Mouse (Mus musculus): ENCODE measurements around the gene Ttc39b.

The Ttc39b gene

GRCm38 (mm10) chr4:83232315-83232880, 91.7 kb downstream of the Ttc39b start:
- no peak for DNase-seq (ENCODE audit: low spot score in 2 of 2)

- no peak for DNase-seq (ENCODE audit: low spot score in 2 of 2)
Observed at GRCm38 (mm10) chr4:83228664-83229283, 95.3 kb downstream of the Ttc39b start.

DNA sequence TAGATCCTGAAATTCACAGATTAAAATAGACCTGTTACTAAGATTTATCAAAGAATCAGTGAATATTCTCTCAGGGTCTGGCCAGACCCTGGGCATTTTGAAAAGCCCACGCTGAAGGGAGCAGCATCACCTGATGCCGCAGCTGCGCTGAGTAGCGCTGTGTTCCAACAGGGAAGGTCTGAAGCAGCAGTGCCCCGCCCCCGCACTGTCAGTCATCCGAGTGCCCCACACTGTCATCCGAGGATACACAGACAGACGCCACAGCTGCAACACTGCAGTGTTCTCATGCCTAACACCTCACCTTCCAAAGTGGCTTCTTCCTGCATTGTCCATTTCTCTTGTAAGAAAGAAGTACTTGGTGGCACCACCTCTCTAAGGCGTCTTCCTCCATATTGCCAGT, 96.0 kb downstream of the Ttc39b start:
- no peak for DNase-seq (ENCODE audit: low spot score in 2 of 2)

DNA sequence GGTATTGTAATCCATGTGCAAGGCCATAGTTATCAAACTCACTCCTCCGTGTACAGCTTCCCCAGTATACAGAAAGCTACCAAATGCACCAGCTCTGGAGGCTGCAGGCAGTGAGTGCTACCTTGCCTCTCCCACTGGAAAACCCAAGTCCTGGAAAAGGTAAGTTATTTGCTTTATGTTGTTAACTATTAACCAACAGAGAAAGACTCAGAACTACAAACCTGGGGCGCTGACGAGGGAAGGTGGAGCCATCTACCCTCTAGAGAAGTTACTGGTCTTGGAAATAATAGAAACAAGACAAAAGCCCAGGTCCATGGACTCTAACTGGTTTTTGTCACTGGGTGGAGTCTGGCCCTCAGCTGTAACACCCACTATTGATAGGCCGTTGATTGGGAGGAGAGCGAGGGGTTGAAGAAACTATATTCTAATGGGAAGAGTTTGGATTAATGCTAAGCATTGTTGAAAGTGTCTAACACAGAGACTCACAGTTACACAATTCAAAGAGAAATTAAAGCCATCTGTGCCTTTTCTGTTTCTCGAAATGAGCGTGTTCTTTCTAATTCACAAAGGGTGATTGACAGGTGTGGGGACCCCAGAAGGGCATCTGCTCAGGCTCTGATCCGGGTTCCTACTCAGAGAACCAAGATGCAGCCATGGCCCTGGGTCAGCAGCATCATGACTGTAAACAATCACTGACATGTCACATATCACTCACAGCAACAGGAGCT, 98.3 kb downstream of the Ttc39b start:
- no peak for DNase-seq (ENCODE audit: low spot score in 2 of 2)

DNA sequence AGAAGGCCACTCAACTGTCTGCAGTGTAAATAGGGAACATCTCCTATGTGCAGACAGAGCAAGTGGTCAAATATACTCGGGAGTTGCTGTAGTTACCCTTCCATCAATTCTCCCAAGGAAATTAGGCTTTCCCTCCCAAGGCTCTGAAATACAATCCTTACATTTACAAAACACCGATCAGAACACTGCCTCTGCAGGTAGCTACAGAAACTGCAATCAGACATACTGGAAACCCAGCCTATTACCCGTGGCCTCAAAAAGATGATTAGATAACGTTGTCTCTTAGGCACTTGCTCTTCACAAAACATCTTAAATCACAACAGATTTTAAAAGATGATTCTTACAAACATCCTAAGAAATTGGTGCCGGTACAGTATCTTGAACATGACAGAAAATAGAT, 99.8 kb downstream of the Ttc39b start:
- no peak for DNase-seq (ENCODE audit: low spot score in 2 of 2)

DNA sequence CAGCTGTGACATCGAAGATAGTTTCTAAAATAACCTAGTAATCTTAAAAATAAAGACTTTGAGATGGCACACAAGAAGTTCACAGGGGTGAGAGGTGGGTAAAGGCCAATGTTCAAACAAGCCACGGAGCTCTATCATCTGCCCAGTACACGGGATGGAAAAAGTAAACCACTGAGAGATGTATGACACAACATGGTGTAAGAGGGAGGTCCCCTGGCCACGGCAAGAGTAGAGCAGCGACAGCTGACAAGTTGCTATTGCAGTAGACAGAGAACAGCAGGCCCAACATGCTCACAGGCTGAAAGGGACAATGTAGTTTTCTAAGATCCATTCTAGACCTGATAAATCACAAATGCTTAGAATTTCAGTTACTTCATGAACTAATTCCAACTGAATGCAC, 100.9 kb downstream of the Ttc39b start:
- no peak for DNase-seq (ENCODE audit: low spot score in 2 of 2)

DNA sequence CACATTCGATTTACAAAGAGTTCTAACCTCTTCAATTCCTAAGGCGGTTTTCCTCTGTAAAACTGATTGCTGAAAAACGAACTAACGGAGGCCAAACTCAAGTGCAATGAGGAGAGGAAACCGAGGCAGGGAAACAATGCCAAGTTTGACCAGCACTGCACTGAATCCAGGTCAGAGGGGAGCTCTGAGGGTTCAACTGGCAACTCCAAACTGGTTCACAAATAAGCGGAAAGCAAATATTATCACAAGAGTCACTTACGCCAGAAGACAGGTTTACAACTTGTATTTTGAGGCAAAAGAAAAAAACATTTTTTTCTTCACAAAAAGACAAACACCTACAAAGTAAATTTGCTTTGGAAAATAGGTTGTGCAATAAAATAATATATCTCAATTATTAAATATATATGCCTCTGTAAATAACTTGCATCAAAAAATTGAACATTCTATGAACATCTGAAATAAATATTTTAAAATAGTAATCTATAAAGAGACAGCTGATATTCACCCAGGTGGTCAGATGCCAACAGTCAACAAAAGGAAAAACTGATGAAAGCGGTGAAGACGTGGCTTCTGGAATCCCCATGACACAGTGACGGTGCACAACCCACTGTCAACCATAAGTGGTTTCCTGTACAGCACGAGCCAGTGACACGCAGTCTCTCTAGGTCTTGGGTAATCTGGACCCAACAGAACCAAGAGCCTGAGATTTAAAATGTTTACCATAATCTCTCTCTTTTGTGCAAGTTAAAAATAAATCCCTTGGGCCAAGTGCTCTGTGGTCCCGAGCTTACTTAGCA, 103.1 kb downstream of the Ttc39b start:
- DNase-seq (ENCODE audit: low spot score in 2 of 2): no peak

- no peak for DNase-seq (ENCODE audit: low spot score in 2 of 2)
Observed at GRCm38 (mm10) chr4:83219253-83219652, 104.8 kb downstream of the Ttc39b start.

DNA sequence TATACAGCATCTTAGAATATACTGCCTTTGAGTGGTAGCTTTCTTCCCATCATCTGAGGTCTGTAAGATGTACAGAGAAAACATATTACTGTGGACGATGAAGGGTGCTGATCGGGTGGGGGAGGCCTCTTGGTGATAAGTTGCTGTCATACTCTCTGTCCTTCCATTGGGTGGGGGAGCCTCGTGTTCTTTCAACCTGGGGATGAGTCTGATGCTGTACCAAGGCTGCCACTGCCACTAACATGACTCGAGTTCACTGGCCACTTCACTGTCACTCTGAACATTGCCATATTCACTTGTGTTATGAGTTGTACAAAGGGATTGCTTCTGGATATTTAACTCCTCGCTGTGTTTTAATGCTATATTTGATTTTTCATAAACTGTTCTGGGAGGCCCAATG, 106.9 kb downstream of the Ttc39b start:
- DNase-seq (ENCODE audit: low spot score in 2 of 2): no peak

GRCm38 (mm10) chr4:83216381-83216780, 107.7 kb downstream of the Ttc39b start:
- DNase-seq (ENCODE audit: low spot score in 2 of 2): no peak

- no peak for DNase-seq (ENCODE audit: low spot score in 2 of 2)
Observed at GRCm38 (mm10) chr4:83215776-83216175, 108.3 kb downstream of the Ttc39b start.

DNA sequence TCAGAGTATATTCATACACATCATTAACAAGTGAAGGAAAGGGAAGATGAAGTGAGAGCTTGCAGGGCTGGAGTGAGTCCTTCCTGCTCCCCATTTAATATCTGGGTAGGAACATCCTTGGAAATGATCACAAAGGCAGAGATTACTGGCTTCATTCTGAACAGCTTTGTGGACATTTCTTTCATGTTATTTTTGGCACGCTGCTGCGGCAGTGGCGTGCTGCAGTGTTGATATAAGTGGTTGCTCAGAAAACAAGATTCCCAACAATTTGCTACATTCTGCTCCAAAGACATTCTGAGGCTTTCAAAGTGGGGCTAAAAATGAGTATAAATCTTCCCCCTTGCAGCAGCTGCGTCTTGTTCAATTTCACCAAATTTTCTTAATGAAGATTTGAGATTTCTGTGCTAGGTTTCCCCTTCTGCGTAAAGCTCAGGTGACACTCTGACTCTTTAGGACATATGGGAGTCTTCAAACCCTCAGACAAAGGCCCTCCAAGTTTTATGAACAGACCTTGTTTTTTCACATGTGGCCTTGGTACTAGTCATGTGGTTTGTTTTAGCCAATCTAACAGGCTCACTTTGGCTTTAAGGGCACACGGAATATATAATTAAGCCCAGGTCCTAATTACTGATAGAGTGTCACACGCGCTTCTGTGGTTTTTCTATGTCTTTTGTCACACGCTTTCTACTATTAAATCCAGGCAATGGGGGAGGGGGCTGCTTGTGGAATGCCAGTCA, 109.1 kb downstream of the Ttc39b start:
- DNase-seq (ENCODE audit: low spot score in 2 of 2): no peak

- DNase-seq (ENCODE audit: low spot score in 2 of 2): no peak
Observed at GRCm38 (mm10) chr4:83213752-83214151, 110.3 kb downstream of the Ttc39b start.

GRCm38 (mm10) chr4:83211709-83212108, 112.3 kb downstream of the Ttc39b start:
- peak in 1 of 2 experiments; percentile 21 for DNase-seq (ENCODE audit: low spot score in 2 of 2)

DNA sequence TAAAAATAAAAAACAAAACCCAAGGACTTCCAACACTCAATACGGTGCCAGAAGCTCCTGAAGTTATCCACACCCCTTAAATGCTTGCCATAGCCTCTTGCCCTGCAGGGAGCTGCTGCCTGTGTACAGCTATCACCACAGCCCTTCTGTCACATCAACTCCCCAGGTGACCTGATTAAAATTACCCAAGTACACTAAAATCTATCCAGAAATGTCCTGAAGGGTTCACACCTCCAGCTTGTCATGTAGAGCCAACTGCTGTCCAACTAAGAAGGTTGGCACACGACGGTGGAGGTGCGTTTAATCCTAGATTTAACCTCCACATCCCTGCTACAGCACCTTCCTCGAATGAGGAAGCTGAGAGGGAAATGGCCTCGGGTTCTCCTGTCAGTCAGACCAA, 113.6 kb downstream of the Ttc39b start:
- no peak for DNase-seq (ENCODE audit: low spot score in 2 of 2)

DNA sequence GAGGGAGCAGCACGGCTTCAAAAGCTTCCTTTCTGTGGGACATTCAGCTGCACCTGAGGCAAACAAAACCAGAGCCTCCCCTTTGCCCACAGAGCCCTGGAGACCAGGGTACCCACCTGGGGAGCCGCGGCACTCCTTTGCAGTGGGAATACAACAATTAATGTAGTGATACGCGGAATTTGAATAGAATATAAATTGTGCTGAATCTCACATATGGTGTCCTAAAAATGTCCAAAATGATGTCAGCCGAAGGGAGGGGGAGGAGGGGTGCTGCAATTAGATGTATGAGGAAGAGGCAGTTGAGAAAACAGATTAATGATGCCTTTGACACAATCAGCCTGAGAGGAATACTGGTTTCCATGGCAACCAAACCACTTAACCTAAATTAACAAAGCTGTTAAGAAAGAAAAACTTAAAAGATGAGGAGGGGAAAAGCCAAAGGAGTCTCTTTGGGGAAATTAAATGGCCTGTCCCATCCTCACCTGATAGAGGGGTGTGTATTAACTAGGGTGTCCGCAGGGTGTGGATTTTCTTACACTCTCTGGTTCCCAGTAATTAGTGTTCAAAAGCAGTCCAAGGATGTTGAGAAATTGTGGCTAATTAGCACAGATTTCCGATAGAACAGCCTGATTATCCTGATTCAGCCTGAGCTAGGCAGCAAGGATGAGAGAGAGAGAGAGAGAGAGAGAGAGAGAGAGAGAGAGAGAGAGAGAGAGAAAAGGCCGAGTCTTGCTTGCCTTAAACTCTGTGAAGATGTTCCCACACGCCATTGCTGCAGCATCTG, 117.1 kb downstream of the Ttc39b start:
- peak; percentile 22 to 47 for DNase-seq (ENCODE audit: low spot score in 2 of 2)

- DNase-seq (ENCODE audit: low spot score in 2 of 2): no peak
Observed at GRCm38 (mm10) chr4:83206416-83206802, 117.6 kb downstream of the Ttc39b start.

- no peak for DNase-seq (ENCODE audit: low spot score in 2 of 2)
Observed at GRCm38 (mm10) chr4:83199391-83199790, 124.7 kb downstream of the Ttc39b start.

GRCm38 (mm10) chr4:83198123-83198522, 125.9 kb downstream of the Ttc39b start:
- DNase-seq (ENCODE audit: low spot score in 2 of 2): no peak

GRCm38 (mm10) chr4:83189736-83190135, 134.3 kb downstream of the Ttc39b start:
- no peak for DNase-seq (ENCODE audit: low spot score in 2 of 2)

DNA sequence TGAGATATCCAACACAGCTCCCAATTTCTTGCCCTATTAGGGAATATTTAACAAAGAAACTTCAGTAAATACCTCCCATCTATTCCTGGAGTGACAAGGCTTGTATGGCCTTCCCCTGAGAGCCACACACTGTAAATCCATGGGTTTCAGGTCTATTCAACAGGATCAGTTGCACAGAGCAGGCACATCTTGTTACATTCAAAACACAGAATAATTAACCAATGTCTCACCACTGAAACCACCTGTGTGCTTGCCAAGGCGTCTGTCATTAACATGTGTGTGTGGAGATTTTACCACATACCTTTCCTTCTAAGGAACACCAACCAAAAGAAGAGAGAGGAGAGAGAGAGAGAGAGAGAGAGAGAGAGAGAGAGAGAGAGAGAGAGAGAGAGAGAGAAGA, 136.7 kb downstream of the Ttc39b start:
- DNase-seq (ENCODE audit: low spot score in 2 of 2): no peak

Measured in frontal cortex, postnatal 10 days (tissue).